Mouse (Mus musculus): ENCODE measurements around the gene 4931406C07Rik.
"Not testable (repeated sequence)": the region's sequence is repeated elsewhere in the genome, so short reads cannot be mapped to it uniquely, and the experiment has no call there.

4931406C07Rik gene

GRCm38 (mm10) chr9:15306398-15307119, at the start of gene 4931406C07Rik:
4931406C07Rik (minus strand) TSS chr9:15306448.
- no peak for DNase-seq

DNA sequence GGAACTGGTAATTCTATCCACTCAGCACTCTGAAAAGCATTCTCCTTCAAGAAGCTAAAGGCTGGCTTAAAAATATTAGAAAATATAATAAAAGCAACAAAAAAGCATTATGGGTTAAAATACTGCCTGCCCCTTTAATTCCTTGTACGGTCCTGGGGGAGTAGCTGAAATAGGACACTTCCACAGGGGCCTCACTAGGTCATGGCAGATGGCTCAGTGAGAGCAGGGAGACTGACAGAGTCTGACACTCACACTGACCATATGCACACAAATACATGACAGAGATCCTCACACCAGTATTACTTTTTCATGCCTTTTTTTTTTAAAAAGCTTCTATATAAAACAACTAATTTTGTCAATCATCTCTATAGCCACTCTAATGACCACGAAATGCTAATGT, 43.7 kb upstream of the 4931406C07Rik start:
- DNase-seq: no peak

GRCm38 (mm10) chr9:15337776-15338175, 31.5 kb upstream of the 4931406C07Rik start:
- DNase-seq: no peak

DNA sequence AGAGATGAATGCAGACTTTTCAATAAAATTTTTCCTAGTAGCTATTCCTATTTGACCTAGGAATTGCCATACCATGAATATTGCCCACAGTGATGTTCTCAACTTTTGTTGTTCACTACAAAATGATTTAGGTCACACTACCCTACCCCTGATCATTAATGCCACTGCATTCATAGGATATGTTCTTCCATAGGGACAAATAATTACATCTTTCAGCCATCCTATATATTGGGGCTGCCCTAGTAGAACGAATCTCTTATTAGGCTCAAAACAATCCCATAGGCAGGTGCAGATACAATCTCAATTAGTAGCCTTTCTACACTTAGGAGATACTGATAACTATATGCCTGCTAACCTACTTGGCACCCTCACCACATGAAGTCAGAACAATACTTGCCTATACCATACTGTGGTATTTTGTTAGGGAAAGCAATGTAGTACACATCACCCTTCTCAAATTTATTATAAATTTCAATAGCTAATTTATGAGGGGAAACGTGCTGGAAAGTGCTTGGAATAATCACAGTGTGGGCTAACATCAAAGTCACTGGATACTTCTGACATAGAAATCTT, 12.0 kb upstream of the 4931406C07Rik start:
- DNase-seq: no peak

- DNase-seq: no peak
Measured at GRCm38 (mm10) chr9:15317223-15318169, 11.2 kb upstream of the 4931406C07Rik start.

DNA sequence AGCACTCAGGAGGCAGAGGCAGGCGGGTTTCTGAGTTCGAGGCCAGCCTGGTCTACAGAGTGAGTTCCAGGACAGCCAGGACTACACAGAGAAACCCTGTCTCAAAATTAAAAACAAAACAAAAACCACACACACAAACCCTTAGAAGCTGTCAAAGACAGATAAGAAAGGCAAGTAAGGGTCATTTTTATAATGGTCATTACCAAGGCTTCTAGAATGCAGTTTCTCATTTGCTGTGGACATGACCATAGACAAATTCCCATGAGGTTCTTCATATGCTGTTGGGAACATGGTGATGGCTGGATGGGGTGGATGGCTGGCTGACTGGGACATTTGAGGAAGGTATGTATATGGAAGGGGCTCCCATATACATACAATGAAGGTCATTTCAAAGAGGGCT, 10.0 kb upstream of the 4931406C07Rik start:
- not testable (repeated sequence) for DNase-seq

DNA sequence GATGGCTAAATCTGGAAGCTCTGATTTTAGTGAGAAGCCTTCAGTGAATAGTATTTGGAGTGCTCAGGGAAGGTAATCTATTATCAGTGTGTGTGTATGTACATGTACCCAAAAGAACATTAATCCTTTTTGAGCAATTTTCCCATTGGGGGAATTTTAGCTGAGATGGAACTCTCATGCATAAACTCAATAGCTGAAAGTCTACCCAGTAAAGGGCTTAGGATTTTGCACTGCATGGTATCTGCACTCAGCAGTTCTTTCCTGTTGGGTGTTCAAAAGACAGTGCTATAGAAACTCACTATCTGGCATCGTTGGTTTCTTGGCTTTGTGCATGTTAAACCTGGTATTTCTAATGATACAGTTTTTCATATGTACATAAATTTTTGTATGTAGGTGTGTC, 8.4 kb upstream of the 4931406C07Rik start:
- DNase-seq: no peak

GRCm38 (mm10) chr9:15313633-15314032, 7.4 kb upstream of the 4931406C07Rik start:
- DNase-seq: no peak

GRCm38 (mm10) chr9:15312054-15312735, 5.9 kb upstream of the 4931406C07Rik start:
- no peak for DNase-seq

- DNase-seq: no peak
Measured at GRCm38 (mm10) chr9:15310179-15310578, 3.9 kb upstream of the 4931406C07Rik start.

GRCm38 (mm10) chr9:15309425-15309824, 3.2 kb upstream of the 4931406C07Rik start:
- no peak for DNase-seq

- no peak for DNase-seq
Measured at GRCm38 (mm10) chr9:15308254-15308653, 2.0 kb upstream of the 4931406C07Rik start.

DNA sequence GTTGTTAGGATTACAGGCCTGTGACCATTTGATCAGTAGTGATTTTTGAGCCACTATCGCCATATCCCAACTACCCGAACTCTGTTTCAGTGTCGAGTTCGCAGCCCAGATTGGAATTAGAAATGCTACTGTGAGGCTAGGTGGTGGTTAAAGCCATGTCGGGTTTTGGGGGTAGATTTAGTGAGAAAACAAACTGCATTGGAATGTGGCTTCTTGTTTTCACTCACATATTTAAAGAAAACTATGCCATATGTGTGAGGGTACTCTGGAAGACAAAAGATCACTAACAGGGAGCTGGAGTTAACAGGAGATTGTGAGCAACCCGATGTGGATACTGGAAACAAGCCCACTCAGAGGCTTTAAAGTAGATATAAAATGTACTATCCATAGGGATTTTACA, 1.0 kb upstream of the 4931406C07Rik start:
- DNase-seq: no peak

- peak; percentile 99 for DNase-seq
Measured at GRCm38 (mm10) chr9:15305503-15306397, 498 bp downstream of the 4931406C07Rik start, which contains the start of gene Taf1d. Taf1d (plus strand) TSS chr9:15306214.

DNA sequence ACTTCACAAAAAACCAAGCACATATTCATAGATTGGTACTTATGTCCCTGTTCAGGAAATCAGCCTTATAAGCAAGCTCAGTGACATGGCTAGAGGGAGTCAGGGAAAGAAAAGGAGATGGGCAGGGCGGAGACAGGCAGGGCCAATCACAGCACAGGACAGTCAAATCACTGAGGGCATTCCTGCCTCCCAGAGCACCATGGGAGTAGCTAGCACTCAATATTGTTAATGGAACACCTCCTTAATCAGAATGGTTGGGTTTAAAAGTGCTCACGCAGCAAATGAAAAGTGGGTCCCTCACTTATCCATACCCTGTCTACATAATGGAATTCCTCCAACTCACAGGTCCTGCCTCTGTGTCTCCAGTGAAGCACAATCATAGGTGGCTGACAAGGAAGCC, 3.4 kb downstream of the 4931406C07Rik start:
- no peak for DNase-seq

GRCm38 (mm10) chr9:15302006-15302405, 4.2 kb downstream of the 4931406C07Rik start:
- DNase-seq: not testable (repeated sequence)

DNA sequence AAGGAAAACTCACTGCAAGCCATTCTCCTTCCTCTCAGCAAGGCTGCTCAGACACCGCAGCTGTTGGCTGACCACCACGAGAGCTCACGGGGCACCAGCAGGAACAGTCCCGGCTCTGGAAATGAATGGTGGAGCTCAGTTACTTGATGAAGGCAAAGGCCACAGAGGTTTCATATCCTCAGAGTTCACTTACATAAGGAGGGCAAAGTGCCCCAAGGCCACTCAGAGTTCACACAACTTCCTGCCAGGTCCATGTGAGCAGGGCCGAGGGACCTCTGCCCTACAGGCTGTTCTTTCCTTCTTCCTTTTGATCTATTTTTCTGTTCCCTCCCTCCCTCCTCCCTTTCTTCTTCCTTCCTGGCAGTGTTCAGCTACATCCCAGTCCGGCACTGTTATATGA, 4.8 kb downstream of the 4931406C07Rik start:
- peak; percentile 81 for DNase-seq

DNA sequence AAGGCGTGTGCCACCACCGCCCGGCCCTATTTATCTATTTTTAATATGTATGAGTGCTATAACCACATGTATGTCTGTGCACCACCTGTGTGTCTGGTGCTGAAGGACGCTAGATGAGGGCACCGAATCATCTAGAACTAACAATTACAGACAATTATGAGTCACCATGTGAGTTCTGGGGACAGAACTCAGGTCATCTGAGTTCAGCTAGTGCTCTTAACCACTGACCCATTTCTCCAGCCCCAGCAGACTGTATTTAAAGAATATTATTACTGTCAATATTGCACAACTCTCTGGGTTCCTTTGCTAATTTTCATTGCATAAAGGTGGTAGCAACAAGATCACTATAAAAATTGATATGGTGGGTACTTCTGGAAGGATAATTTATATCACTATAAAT, 6.2 kb downstream of the 4931406C07Rik start:
- peak; percentile 18 for DNase-seq

- DNase-seq: no peak
Measured at GRCm38 (mm10) chr9:15298451-15298850, 7.8 kb downstream of the 4931406C07Rik start.

- DNase-seq: no peak
Measured at GRCm38 (mm10) chr9:15297112-15297511, 9.1 kb downstream of the 4931406C07Rik start.

- no peak for DNase-seq
Measured at GRCm38 (mm10) chr9:15289251-15289650, 17.0 kb downstream of the 4931406C07Rik start.

- no peak for DNase-seq
Measured at GRCm38 (mm10) chr9:15288402-15288801, 17.8 kb downstream of the 4931406C07Rik start.
